Mouse (Mus musculus) kidney, embryonic 15.5 days (tissue): ENCODE measurements around the gene Odf2. TPM values are rescaled to one million over a fixed set of nuclear protein-coding genes. Genes with fewer than 3 reads are reported as not detected.
"Not testable (repeated sequence)": the region's sequence is repeated elsewhere in the genome, so short reads cannot be mapped to it uniquely, and the experiment has no call there.

Experiments
- ATAC-seq: fragments of 200-750 bp; cut with Nextera tagmentation; replicated peaks from 2 replicates; pipeline ENCODE4 v1.8.0; 2017; ENCODE audit warnings: moderate TSS enrichment; ENCODE audit not compliant: low FRiP score
- H3K27ac ChIP-seq: fragments of 300-500 bp; sonication (generic); 2 replicates; pipeline ENCODE4 v1.5.1; 2015; ENCODE audit warnings: mild to moderate bottlenecking, inconsistent platforms
- H3K27me3 ChIP-seq: fragments of 300-500 bp; sonication (generic); 2 replicates; pipeline ENCODE4 v1.6.1; 2015; ENCODE audit warnings: inconsistent platforms
- H3K36me3 ChIP-seq: fragments of 300-500 bp; sonication (generic); 2 replicates; pipeline ENCODE4 v1.6.1; 2015; ENCODE audit warnings: inconsistent platforms
- H3K4me1 ChIP-seq: fragments of 300-500 bp; sonication (generic); 2 replicates; pipeline ENCODE4 v1.6.1; 2015; ENCODE audit warnings: inconsistent platforms
- H3K4me2 ChIP-seq: fragments of 300-500 bp; sonication (generic); 2 replicates; pipeline ENCODE4 v1.6.1; 2015; ENCODE audit warnings: moderate library complexity, mild to moderate bottlenecking, inconsistent platforms
- H3K4me3 ChIP-seq: fragments of 300-500 bp; sonication (generic); replicated peaks from 2 replicates; pipeline ENCODE4 v1.5.1; 2015; ENCODE audit warnings: mild to moderate bottlenecking, inconsistent platforms
- H3K9ac ChIP-seq: fragments of 300-500 bp; sonication (generic); 2 replicates; pipeline ENCODE4 v1.6.1; 2015; ENCODE audit warnings: mild to moderate bottlenecking, inconsistent platforms
- H3K9me3 ChIP-seq: fragments of 300-500 bp; sonication (generic); replicated peaks from 2 replicates; pipeline ENCODE4 v1.6.1; 2016; ENCODE audit warnings: inconsistent platforms
- WGBS: fragments of 180-500 bp; shearing (Covaris S2); methylation state at CpG from one replicate; pipeline ENCODE4 v1.1.7; 2015; ENCODE audit warnings: mixed read lengths; 5-methylcytosine and 5-hydroxymethylcytosine counted together
- polyA plus RNA-seq: library from polyadenylated mRNA; unstranded; fragments of >200 nt; fragmentation: Nextera tagmentation; extraction: Ambion mirVana; gene quantifications from 2 replicates; pipeline ENCODE4 v1.2.1, GENCODE M21; 2015

The Odf2 gene
- polyA plus RNA-seq, 1 experiment from 2014 or later: 81.5 TPM

DNA sequence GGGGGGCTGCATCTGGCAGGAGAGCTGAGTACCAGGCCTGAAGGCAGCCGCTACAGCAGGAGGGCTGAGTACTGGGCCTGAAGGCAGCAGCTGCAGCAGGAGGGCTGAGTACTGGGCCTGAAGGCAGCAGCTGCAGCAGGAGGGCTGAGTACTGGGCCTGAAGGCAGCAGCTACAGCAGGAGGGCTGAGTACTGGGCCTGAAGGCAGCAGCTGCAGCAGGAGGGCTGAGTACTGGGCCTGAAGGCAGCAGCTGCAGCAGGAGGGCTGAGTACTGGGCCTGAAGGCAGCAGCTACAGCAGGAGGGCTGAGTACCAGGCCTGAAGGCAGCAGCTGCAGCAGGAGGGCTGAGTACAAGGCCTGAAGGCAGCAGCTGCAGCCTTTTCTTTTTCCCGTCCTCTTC lies 19.1 kb downstream of the Odf2 start:
- not testable (repeated sequence) for H3K27ac ChIP-seq, H3K9me3 ChIP-seq, H3K4me3 ChIP-seq, H3K4me2 ChIP-seq, ATAC-seq, H3K27me3 ChIP-seq, H3K4me1 ChIP-seq, H3K9ac ChIP-seq
- WGBS: 92% methylated on average over 2 of the region's 2 CpGs
- peaks cover 95% of the 10 kb centered on the region for H3K36me3 ChIP-seq

- Histone ChIP-seq H3K36me3 (peaks cover 94% of the 10 kb centered on the region), H3K4me2 (no peak overlapping the region), H3K27me3 (no peaks in the 10 kb centered on the region), H3K4me3 (no peak overlapping the region), H3K27ac (no peak overlapping the region), H3K9ac (no peak overlapping the region), H3K9me3 (no peaks in the 10 kb centered on the region), H3K4me1 (no peaks in the 10 kb centered on the region)
- 87% methylated on average over 2 of the region's 2 CpGs for WGBS
- ATAC-seq: no peak
Measured at GRCm38 (mm10) chr2:29910042-29910441, 21.0 kb downstream of the Odf2 start.

DNA sequence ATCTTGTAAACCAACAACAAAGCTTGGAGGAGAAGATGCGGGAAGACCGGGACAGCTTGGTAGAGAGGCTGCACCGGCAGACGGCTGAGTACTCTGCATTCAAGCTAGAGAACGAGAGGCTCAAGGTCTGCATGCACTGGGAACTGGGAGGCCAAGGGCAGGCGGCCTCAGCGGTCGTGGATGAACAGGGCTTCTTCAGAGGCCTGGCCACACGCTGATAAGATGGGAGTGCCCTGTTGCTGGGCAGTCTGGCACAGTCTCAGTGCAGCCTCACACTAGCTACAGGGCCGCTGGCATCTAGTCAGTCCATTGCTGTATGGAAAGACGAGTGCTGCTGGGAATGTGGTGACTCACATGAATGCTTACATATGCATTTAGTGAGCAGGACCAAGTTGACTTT lies 28.6 kb downstream of the Odf2 start:
- Histone ChIP-seq H3K4me3 (no peak overlapping the region), H3K4me2 (no peak overlapping the region), H3K36me3 (peaks cover 90% of the 10 kb centered on the region), H3K27ac (no peak overlapping the region), H3K9me3 (no peaks in the 10 kb centered on the region), H3K27me3 (no peaks in the 10 kb centered on the region), H3K4me1 (peaks cover 5% of the 10 kb centered on the region), H3K9ac (no peak overlapping the region)
- 87% methylated on average over 11 of the region's 11 CpGs for WGBS
- 0 out of 2 replicates have a peak, but pooled peaks have one; percentile 18 for ATAC-seq

- 31% methylated on average over 11 of the region's 11 CpGs for WGBS
- H3K9me3 ChIP-seq: no peaks in the 10 kb centered on the region
- peaks cover 5% of the 10 kb centered on the region for H3K4me1 ChIP-seq
- no peaks in the 10 kb centered on the region for H3K27me3 ChIP-seq
- H3K9ac ChIP-seq: no peak overlapping the region
- no peak overlapping the region for H3K4me2 ChIP-seq
- H3K36me3 ChIP-seq: peaks cover 92% of the 10 kb centered on the region
- no peak overlapping the region for H3K27ac ChIP-seq
- no peak; the same call in 1 of the 2 replicates for ATAC-seq
- no peak overlapping the region for H3K4me3 ChIP-seq
Measured at GRCm38 (mm10) chr2:29922011-29922410, 33.0 kb downstream of the Odf2 start.

- peaks cover 5% of the 10 kb centered on the region for H3K4me1 ChIP-seq
- no peaks in the 10 kb centered on the region for H3K27me3 ChIP-seq
- peaks cover 100% of the 10 kb centered on the region for H3K36me3 ChIP-seq
- no peak overlapping the region for H3K4me2 ChIP-seq
- H3K27ac ChIP-seq: no peak overlapping the region
- ATAC-seq: no peak
- H3K4me3 ChIP-seq: no peak overlapping the region
- no peak overlapping the region for H3K9ac ChIP-seq
- H3K9me3 ChIP-seq: no peaks in the 10 kb centered on the region
- 91% methylated on average over 5 of the region's 5 CpGs for WGBS
Measured at GRCm38 (mm10) chr2:29926542-29926941, 37.5 kb downstream of the Odf2 start.

GRCm38 (mm10) chr2:29930506-29930905 lies 41.5 kb downstream of the Odf2 start:
- 88% methylated on average over 10 of the region's 10 CpGs for WGBS
- Histone ChIP-seq H3K36me3 (peaks cover 64% of the 10 kb centered on the region), H3K27me3 (no peaks in the 10 kb centered on the region), H3K9me3 (no peaks in the 10 kb centered on the region), H3K4me1 (no peaks in the 10 kb centered on the region), H3K9ac (no peak overlapping the region), H3K4me2 (no peak overlapping the region), H3K4me3 (no peak overlapping the region), H3K27ac (no peak overlapping the region)
- ATAC-seq: no peak

DNA sequence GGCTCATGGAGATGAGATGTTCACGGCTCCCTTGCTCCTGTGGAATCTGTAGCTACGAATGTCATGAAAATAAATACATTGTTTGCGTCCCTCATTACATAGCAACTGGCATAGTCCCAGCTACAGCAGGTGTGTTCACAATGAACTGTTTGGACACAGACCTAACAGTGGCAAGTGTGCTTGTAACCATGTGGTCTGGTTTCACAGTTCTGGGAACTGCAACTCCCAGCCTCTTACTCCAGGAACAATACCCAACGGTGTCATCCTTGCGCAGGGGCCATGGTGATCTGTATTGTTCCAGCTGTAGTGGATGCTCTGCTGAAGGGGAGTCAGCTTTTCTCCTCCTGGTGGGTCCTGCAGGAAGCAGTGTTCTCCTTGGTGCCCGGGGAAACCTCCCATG lies 42.2 kb downstream of the Odf2 start:
- Histone ChIP-seq H3K4me2 (no peak overlapping the region), H3K27ac (no peak overlapping the region), H3K9me3 (no peaks in the 10 kb centered on the region), H3K9ac (no peak overlapping the region), H3K4me3 (no peak overlapping the region), H3K4me1 (peaks cover 6% of the 10 kb centered on the region), H3K27me3 (no peaks in the 10 kb centered on the region), H3K36me3 (peaks cover 58% of the 10 kb centered on the region)
- WGBS: 91% methylated on average over 6 of the region's 6 CpGs
- ATAC-seq: no peak

DNA sequence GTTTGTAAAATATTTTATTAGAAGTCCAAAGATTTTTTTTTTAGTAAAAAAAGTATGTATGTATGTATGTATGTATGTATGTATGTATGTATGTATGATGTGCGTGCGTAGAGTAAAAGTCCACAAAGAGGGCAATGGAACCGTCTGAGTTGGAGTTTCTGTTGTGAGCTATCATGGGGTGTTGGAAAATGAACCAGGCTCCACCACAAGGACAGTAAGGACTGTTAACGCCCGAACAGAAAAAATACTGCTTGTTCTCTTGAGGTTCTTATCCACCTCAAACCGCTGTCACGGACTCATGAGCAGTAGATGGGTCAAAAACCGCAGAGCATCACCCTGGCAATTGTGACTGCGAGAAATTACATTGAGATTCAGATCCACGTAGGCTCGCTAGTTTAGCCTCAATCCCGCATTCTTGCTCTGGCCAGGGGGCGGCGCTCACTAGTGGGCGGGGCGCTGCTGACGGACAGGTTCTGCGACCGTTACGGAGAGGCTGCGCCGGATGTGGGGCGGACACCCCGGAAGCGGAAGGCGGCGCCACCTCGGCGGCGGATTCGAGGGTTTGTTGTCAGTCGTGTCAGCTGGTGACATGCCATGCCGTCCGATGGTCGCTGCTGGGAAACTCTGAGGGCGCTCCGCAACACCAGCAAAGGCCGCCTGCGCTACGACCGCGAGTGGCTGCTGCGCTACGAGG lies 46.0 kb downstream of the Odf2 start, which contains the start of gene Gle1:
Gle1 (plus strand) TSS at position 521 of the 694 bp plus-strand sequence.
- Histone ChIP-seq H3K9me3 (no peaks in the 10 kb centered on the region), H3K4me3 (peak within 1 kb of the TSS; percentile 91), H3K36me3 (peaks cover 46% of the 10 kb centered on the region), H3K27ac (peak within 1 kb of the TSS; percentile 86), H3K4me1 (peaks cover 7% of the 10 kb centered on the region), H3K4me2 (peak within 1 kb of the TSS; percentile 70), H3K27me3 (no peaks in the 10 kb centered on the region), H3K9ac (peak within 1 kb of the TSS; percentile 65)
- peak; percentile 96 for ATAC-seq
- 3% methylated on average over 44 of the region's 44 CpGs for WGBS

DNA sequence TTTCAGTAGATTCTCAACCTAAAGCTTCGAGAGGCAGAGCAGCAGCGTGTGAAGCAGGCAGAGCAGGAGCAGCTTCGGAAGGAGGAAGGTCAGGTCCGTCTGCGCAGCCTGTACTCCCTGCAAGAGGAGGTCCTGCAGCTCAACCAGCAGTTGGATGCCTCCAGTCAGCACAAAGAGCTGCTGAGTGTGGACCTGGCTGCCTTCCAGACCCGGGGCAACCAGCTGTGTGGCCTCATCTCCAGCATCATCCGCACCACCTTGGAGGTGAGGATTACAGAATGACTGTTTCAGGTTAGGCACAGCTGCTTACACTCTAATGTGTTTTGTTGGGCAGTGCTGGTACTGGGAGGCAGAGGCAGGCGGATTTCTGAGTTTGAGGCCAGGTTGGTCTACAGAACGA lies 51.1 kb downstream of the Odf2 start:
- Histone ChIP-seq H3K27me3 (no peaks in the 10 kb centered on the region), H3K4me2 (no peak overlapping the region), H3K9me3 (no peaks in the 10 kb centered on the region), H3K4me3 (no peak overlapping the region), H3K27ac (no peak overlapping the region), H3K4me1 (peaks cover 8% of the 10 kb centered on the region), H3K36me3 (peaks cover 75% of the 10 kb centered on the region), H3K9ac (no peak overlapping the region)
- 91% methylated on average over 9 of the region's 9 CpGs for WGBS
- ATAC-seq: no peak

DNA sequence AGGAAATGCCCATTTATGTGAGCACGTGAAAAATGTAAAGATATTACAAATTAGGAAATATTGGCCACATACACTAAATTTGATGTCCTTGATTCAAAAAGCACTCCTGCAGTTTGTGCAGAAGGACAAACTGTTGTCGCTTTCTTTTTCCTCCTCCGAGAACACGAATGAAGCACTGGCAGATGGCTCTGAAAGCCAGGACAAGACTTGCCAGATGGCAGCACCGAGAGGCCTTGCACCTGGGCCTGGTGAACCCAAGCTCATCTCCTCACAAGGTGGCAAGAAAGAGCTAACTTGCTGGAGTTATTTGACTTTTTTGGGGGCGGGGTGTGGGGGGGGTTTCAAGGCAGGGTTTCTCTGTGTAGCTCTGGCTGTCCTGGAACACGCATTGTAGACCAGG lies 51.8 kb downstream of the Odf2 start:
- WGBS: 95% methylated on average over 7 of the region's 7 CpGs
- no peaks in the 10 kb centered on the region for H3K9me3 ChIP-seq
- H3K4me1 ChIP-seq: peaks cover 7% of the 10 kb centered on the region
- no peaks in the 10 kb centered on the region for H3K27me3 ChIP-seq
- H3K4me3 ChIP-seq: no peak overlapping the region
- peaks cover 83% of the 10 kb centered on the region for H3K36me3 ChIP-seq
- no peak overlapping the region for H3K4me2 ChIP-seq
- H3K9ac ChIP-seq: no peak overlapping the region
- ATAC-seq: no peak
- H3K27ac ChIP-seq: no peak overlapping the region

GRCm38 (mm10) chr2:29944723-29945122 lies 55.7 kb downstream of the Odf2 start:
- ATAC-seq: no peak; the same call in 1 of the 2 replicates

DNA sequence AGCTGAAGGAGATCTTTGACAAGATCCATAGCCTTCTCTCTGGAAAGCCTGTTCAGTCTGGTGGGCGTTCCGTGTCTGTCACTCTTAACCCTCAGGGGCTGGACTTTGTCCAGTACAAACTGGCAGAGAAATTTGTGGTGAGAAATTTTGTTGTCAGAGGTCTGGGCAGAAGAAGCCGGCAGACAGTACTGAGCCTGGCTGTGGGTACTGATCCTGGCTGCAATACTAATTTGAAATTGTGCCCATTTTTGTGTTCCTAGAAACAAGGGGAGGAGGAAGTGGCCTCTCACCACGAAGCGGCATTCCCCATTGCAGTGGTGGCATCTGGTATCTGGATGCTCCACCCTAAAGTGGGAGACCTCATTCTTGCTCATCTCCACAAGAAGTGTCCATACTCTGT lies 59.9 kb downstream of the Odf2 start:
- Histone ChIP-seq H3K27me3 (no peaks in the 10 kb centered on the region), H3K9ac (no peak overlapping the region), H3K9me3 (no peaks in the 10 kb centered on the region), H3K27ac (no peak overlapping the region), H3K4me2 (no peak overlapping the region), H3K4me3 (no peak overlapping the region), H3K36me3 (peaks cover 97% of the 10 kb centered on the region), H3K4me1 (0 out of 2 replicates have a peak, but pooled peaks cover 3% of the 10 kb centered on the region)
- no peak for ATAC-seq
- WGBS: 98% methylated on average over 5 of the region's 5 CpGs

More at GRCm38 (mm10) chr2:29944723-29945122, 55.7 kb downstream of the Odf2 start:
- H3K9ac ChIP-seq: no peak overlapping the region
- no peaks in the 10 kb centered on the region for H3K9me3 ChIP-seq
- H3K4me1 ChIP-seq: 0 out of 2 replicates have a peak, but pooled peaks cover 3% of the 10 kb centered on the region
- H3K36me3 ChIP-seq: peaks cover 97% of the 10 kb centered on the region
- H3K27me3 ChIP-seq: no peaks in the 10 kb centered on the region
- no peak overlapping the region for H3K4me3 ChIP-seq
- WGBS: 15% methylated on average over 1 of the region's 1 CpGs
- no peak overlapping the region for H3K4me2 ChIP-seq
- H3K27ac ChIP-seq: peak overlapping the region; percentile 87

GRCm38 (mm10) chr2:29961246-29961645 lies 72.2 kb downstream of the Odf2 start:
- ATAC-seq: no peak
- Histone ChIP-seq H3K27me3 (no peaks in the 10 kb centered on the region), H3K4me1 (peaks cover 15% of the 10 kb centered on the region), H3K4me3 (no peak overlapping the region), H3K4me2 (no peak overlapping the region), H3K36me3 (peaks cover 40% of the 10 kb centered on the region), H3K27ac (no peak overlapping the region), H3K9ac (no peak overlapping the region), H3K9me3 (no peaks in the 10 kb centered on the region)
- 96% methylated on average over 7 of the region's 7 CpGs for WGBS
